Mouse (Mus musculus): ENCODE measurements around the gene Clec12b.
"Not testable (repeated sequence)": the region's sequence is repeated elsewhere in the genome, so short reads cannot be mapped to it uniquely, and the experiment has no call there.

Clec12b gene

GRCm38 (mm10) chr6:129369374-129370132 lies 16.1 kb downstream of the Clec12b start:
- no peak for DNase-seq (ENCODE audit: low spot score in 2 of 2)

GRCm38 (mm10) chr6:129365959-129366359 lies 19.7 kb downstream of the Clec12b start:
- DNase-seq (ENCODE audit: low spot score in 2 of 2) = peak; percentile 42 to 52

DNA sequence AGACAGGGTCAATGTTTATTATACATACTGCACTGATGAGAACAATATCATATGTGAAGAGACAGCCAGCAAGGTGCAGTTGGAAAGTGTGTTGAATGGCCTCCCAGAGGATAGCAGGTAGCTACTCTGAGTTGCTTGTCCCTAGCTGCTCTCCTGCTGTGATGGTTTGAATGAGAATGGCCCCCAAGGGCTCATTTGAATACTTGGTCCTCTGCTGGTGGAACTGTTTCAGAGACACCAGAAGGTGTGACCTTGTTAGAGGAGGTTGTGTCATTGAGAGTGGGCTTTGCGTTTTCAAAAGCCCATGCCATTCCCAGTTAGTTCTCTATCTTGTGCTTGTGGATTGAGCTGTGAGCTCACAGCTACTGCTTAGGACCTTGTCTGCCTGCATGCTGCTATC lies 21.7 kb downstream of the Clec12b start:
- no peak for DNase-seq (ENCODE audit: low spot score in 2 of 2)

- DNase-seq (ENCODE audit: low spot score in 2 of 2) = no peak
Observed at GRCm38 (mm10) chr6:129359515-129359914, 26.2 kb downstream of the Clec12b start.

DNA sequence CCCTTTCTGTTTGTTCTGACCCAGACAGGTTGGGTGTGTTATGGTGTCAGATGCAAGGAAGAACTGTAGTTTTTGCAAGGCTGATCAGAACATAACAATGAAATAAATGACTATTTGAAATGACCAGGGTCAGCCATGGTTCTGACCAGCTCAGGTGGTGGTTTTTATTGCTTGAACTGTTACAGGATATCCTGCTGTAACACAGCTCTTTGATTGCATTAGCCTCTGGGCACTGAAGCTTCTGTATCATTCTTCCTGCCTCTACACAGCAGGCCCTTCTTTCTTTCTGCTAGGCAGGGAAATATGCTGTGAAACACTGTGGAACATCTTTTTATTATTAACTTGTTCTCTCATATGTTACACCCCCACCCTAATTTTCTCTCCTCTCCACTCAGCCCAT lies 29.2 kb downstream of the Clec12b start:
- DNase-seq (ENCODE audit: low spot score in 2 of 2) = no peak

DNA sequence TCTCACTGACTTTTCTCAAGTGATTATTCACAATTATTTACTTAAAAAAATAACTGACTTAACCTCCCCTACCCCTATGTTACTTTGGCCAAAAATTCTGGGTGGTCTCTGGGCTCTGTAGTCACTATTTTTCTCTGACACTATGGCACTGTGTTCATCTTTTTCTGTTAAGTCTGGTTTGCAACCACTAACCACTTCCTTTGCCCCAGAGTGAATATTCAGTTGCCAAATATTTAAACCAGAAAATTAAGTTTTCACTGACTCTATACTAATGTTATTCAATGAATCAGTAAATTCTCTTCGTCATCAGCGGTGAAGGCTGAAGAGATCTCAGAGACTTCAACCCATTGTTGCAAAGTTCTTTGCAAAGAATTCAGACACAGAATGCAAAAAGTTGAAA lies 29.9 kb downstream of the Clec12b start:
- DNase-seq (ENCODE audit: low spot score in 2 of 2) = no peak

DNA sequence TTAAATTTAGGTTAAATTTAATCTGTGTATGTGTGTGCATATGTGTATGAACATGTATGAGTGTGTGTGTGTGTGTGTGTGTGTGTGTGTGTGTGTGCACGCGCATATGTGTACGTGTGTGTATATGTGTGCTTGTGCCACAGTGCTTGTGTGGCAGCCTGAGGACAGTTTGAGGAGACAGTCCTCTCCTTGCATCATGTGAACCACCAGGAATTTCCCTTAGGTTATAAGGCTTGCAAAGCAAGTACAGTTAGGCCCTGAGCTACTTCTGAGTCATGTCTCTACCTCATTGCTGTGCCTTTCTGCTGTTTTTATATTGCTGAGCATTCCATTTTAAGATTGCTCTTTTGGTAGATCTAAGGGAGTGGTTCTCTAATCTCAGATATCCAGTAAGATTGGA lies 34.6 kb downstream of the Clec12b start:
- no peak for DNase-seq (ENCODE audit: low spot score in 2 of 2)

- DNase-seq (ENCODE audit: low spot score in 2 of 2) = peak in 1 of 2 experiments; percentile 45
Observed at GRCm38 (mm10) chr6:129349524-129350352, 35.9 kb downstream of the Clec12b start.

DNA sequence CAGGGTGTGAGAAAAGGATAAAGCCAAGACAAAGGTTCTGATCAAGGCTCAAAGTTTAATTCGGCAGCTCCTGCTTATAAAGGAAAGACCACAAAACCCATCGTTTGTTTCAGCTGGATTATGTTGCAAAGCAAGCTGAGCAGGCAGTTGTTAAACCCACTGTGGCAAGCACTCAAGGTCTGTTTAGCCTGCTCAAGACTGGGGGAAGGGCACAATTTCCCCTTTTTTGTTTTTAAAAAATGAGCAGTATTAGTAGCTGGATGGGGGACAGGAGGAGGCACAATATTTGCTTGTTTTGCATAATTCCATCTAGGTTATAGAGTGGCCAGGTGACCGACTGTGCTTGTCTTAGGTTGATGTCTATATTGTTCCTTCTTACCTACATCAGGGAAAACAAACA lies 41.3 kb downstream of the Clec12b start:
- no peak for DNase-seq (ENCODE audit: low spot score in 2 of 2)

DNA sequence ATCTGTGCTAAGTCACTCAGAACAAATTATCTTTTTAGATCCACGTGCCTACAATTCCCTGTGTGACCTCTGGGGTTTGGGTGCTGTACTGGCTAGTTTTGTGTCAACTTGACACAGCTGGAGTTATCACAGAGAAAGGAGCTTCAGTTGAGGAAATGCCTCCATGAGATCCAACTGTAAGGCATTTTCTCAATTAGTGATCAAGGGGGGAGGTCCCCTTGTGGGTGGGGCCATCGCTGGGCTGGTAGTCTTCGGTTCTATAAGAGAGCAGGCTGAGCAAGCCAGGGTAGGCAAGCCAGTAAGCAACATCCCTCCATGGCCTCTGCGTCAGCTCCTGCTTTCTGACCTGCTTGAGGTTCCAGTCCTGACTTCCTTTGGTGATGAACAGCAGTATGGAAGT lies 43.3 kb downstream of the Clec12b start, which contains the start of gene Clec12a:
Clec12a (plus strand) TSS at position 301 of the 400 bp plus-strand sequence.
- not testable (repeated sequence) for DNase-seq (ENCODE audit: low spot score in 2 of 2)

DNA sequence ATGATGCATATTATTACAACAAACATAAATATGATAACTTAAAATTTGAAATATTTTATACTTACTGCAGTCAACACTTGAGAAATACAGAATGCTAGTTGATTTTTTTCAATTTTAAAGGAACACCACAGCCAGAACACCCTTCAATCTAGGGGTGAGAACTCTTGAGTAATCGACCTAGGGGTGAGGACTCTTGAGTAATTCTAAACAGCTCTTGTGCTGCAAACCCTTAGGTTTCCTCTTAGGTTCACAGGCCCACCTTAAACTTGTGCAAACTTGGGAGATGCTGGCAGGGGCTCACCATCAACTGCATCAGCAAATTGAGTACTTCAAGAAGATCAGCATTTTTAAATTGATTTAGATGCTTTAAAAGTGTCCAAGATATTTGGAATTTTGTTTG lies 47.9 kb downstream of the Clec12b start:
- no peak for DNase-seq (ENCODE audit: low spot score in 2 of 2)

- peak; percentile 70 to 75 for DNase-seq (ENCODE audit: low spot score in 2 of 2)
Observed at GRCm38 (mm10) chr6:129333674-129334078, 52.0 kb downstream of the Clec12b start.

DNA sequence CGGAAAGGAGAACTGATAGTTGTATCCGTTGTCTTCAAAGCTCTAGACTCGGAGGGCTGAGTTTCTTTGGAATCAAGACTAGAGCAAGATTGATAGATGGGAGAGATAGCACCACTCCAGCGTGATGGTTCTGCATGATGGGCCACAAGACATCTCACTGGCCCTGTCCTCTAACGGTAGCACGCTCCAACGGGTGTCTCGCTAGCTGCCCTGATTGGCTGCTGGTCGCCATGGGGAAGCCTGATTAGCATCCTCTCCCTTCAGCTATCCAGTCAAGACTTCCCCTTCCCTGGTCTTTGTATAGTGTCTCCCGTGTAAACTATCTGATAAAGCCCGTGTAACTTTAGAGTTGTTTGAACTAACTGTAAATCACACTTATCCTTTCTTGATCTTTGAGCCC lies 54.1 kb downstream of the Clec12b start, which contains the start of gene 4922502D21Rik:
4922502D21Rik (minus strand) TSS at position 187 of the 400 bp plus-strand sequence.
- DNase-seq (ENCODE audit: low spot score in 2 of 2) = no peak

GRCm38 (mm10) chr6:129326568-129327150 lies 59.0 kb downstream of the Clec12b start:
- DNase-seq (ENCODE audit: low spot score in 2 of 2) = no peak

DNA sequence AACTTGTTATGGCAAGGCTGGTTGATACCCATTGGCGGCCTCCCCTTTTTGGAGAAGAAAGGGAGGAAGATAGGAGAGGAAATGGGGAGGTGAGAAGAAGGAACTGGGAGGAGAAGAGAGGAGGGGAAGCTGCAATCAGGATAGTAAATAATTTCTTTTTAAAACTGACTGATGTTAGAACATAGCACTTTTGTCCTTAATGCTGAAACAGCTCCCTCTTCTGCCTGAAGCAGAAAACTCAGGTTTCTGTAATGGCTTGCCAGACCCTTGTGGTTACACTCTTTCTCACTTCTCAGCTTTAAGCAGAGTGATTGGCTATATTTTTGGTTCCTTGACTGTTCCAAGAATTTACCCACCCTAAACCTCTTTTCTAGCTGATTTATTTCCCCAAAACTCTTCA lies 59.7 kb downstream of the Clec12b start:
- DNase-seq (ENCODE audit: low spot score in 2 of 2) = peak in 1 of 2 experiments; percentile 26

Measured in natural killer cell, adult 2 months (primary cell).